Mouse (Mus musculus): Measurements from ENCODE around the gene Auts2.
A peak's percentile ranks its signal among the peaks of the same experiment; 100 is the strongest.

Gene Auts2

GRCm38 (mm10) chr5:131563630-131564252 lies 979.4 kb downstream of the Auts2 start:
- DNase-seq (ENCODE audit: low spot score): no peak

DNA sequence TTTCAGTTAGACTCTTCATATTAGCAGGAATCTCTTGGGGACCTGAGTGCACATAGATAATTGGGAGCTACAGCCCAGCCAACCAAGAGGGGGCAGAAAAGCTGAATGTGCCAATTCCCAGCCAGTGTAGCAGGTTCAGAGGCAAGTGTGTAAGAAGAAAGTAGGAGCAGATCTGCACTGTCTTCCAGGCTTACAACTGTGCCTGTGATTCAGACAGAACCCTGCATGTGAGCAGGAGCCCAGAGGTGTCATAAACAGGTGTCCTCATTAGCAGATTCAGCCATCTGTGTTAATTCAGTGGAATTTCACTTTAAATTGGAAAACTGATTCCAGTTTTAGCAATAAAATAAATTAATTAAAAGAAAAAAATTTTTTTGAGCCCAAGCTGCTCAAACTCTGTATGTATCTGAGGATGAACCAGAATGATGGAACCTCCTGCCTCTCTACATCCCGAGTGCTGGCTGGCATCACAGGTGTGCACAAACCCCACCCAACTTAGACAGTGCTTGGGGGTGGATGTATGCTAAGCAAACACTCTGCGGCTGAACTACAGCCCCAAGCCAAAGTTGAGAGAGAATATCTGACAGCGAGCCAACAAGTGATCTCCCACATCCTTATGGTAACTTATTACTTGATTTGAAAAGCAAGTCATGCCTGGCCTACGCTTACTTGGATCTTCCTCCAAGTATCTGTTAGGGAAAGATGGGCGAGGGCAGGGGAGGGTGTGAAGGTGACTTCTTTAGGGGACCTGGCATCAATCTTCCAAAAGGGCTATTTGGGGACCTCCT lies 982.2 kb downstream of the Auts2 start:
- DNase-seq (ENCODE audit: low spot score): no peak

DNA sequence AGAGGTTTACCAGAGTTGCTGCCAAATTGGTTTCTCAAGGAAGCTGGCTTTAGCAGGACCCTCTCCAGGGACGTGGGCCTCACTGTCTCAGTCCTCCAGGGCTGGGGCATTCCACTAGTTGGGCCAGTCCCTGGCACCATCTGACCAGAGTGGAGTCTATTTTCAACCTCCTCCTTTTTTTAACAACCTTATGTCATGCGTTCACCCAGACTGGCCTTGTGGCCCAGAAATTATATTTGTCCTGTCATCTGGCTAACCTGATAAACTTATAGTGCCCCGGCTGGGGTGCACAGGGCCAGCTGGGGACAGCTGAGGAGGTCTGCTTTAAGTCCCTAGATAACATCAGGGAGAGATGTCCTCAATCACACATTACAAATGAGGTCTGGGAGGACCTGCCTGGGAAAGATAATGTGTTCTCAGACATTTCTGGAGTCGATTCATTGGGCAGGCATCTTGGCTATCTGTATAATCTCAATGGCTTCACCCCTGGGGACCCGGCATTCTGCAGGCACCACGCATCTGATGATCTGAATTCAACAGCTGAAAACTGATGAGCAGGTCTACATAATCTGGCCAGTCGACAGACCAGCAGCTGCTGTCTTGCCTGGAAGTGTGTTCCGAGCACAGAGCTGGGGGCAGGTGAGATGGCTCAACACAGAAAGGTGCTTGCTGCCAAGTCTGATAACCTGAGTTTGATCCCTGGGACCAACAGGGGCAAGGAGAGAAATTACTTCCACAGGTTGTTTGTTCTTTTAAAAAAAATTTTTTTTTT lies 984.6 kb downstream of the Auts2 start:
- DNase-seq (ENCODE audit: low spot score): no peak

GRCm38 (mm10) chr5:131557591-131558385 lies 985.4 kb downstream of the Auts2 start:
- DNase-seq (ENCODE audit: low spot score): no peak

- DNase-seq (ENCODE audit: low spot score): no peak
These were observed 994.1 kb downstream of the Auts2 start for GRCm38 (mm10) chr5:131548932-131549563.

DNA sequence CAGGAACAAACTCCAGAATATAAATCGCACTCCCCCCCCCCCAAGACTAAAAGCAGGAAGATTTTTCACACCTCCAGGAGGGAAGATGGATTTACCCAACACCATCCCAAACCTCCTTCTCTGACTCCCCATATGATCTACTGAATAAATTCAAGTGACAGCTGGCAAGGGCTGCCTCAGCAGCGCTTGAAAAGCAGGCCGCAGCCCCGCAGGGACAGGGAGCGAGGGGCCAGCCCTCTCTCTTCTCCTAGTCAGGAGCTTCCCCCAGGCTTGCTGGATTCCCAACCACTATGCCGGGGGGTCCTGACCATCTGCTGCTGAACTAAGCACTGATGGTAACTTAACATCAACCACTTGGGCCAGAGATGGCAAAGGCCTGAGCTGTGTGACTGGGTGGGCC lies 995.2 kb downstream of the Auts2 start:
- DNase-seq (ENCODE audit: low spot score): no peak

- no peak for DNase-seq (ENCODE audit: low spot score)
These were observed 996.7 kb downstream of the Auts2 start for GRCm38 (mm10) chr5:131546414-131546813.

- no peak for DNase-seq (ENCODE audit: low spot score)
These were observed 998.8 kb downstream of the Auts2 start for GRCm38 (mm10) chr5:131544381-131544780.

GRCm38 (mm10) chr5:131538311-131538915 lies 1004.7 kb downstream of the Auts2 start:
- peak; percentile 84 for DNase-seq (ENCODE audit: low spot score)

- DNase-seq (ENCODE audit: low spot score): peak; percentile 54
These were observed 1005.3 kb downstream of the Auts2 start for GRCm38 (mm10) chr5:131537831-131538310.

DNA sequence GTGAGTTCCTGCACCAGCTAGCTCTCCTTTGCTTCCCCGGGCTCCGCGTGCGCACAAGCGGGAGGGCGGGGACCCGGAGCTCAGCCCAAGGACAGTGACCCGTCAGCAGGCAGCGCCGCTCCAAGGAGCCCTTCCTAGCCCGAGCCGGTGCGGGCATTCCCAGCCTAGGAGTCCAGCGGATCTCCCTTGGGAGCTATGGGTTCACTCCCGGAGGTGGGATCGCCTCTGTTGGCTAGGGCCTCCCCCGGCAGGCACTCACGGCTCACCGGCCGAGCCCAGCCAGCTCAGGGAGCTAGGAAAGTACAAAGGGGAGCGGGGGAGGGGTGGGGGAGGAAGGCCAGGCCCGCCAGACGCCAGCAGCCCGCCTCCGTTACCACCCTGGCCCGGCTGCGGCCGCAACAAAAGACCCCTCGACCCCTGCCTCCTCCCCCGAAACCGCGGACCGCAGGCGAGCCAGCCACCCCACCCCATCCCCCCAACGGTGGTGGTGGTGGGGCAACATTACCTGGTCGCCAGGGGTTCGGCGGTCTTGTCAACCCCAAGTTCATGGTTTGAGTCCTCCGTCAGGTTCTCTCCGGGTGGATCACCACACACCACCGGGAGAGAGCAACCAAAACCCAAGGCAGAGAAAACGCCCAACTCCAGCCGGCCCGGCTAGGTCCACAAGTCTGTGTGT lies 1005.9 kb downstream of the Auts2 start:
- DNase-seq (ENCODE audit: low spot score): peak; percentile 80

GRCm38 (mm10) chr5:131535752-131536151 lies 1007.4 kb downstream of the Auts2 start:
- no peak for DNase-seq (ENCODE audit: low spot score)

DNA sequence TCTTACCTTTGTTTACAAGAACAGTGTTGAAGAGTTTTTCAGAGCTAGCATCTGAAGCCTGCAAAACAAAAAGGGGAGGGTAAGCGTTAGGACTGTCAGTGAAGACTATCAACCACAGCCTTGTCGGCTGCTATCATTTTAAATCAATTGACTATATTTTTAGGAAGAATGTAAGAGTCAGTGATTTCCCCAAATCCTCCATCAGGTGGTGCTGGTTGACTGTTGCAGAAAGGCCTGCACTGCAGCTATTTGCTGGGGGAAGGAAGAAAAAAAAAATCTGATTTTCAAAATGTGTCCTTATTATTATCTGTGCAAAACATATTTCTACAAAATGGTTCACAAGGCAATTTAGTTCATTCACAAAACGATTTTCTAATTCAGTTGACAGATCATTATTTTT lies 1009.3 kb downstream of the Auts2 start:
- no peak for DNase-seq (ENCODE audit: low spot score)

GRCm38 (mm10) chr5:131531744-131532552 lies 1011.2 kb downstream of the Auts2 start:
- no peak for DNase-seq (ENCODE audit: low spot score)

GRCm38 (mm10) chr5:131530828-131531227 lies 1012.3 kb downstream of the Auts2 start:
- DNase-seq (ENCODE audit: low spot score): no peak

DNA sequence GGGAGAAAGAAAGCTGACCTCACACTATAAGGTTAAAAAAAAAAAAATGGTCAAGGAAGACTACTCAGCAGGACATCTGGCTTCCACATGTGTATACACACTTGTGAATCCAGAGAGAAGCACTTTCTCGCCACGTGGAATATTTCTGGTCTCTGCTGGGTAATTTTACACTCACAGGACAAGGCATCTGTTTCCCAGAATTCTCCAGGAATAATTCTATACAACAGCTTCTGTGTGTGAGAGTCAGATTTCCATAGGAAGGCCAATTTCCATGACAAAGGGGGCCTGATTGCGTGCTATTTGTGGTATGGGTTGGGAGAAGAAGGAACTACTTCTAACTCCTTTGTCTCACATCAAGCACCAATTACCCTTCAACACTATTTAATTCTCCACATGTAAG lies 1016.5 kb downstream of the Auts2 start:
- DNase-seq (ENCODE audit: low spot score): no peak

DNA sequence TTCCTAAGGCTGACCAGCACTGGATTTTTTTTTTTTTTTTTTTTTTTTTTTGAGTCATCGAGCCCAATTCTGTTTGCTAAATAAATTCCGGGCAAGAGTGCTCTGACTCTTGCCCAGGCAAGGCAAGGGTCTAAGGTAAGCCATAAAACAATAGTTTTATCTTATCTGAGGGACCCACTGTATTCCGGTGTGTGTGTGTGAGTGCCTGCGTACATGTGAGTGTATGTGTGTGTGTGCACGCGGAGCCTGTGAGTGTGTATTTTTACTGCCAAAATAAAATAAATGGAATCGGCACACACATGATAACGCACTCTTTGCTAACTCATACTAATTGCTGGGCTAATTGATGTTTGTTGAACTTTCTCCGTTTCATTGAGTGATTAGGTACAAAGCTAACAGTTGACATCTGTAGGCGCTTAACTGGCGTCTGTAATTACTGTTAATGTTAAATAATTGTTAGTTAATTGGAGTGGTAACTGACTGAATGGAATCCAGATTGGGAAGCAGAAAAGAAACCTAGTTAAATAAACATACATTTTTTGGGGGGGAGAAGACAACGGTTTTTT lies 1018.2 kb downstream of the Auts2 start:
- DNase-seq (ENCODE audit: low spot score): no peak

GRCm38 (mm10) chr5:131519560-131519959 lies 1023.6 kb downstream of the Auts2 start:
- no peak for DNase-seq (ENCODE audit: low spot score)

DNA sequence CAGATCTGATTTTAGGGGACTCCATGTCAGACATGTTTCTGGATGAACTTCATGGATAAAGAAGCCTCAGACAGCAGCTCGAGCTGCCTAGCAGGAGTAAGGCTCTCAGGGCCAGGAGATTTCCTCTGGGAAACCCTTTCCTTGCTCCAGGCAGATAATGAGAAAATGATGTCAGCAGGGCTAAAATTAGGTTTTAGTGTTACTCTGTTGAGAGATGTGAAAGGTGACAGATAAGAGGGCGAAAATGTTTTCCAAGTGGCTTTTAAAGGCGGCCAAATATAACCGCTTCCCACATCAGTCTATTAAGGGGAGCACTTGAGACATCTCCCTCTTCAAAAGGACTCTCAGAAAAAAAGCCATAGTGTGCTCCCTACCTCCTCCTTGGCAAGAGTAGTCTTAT lies 1025.5 kb downstream of the Auts2 start:
- no peak for DNase-seq (ENCODE audit: low spot score)

Measured in ovary, postnatal 36 days (tissue).